Mouse (Mus musculus) ES-E14 (cell line): ENCODE results near the gene Aacs. TPM values are rescaled to one million over a fixed set of nuclear protein-coding genes. Genes with fewer than 3 reads are reported as not detected.
"Not testable (repeated sequence)": the region's sequence is repeated elsewhere in the genome, so short reads cannot be mapped to it uniquely, and the experiment has no call there.

Experiments used
- DNase-seq: peaks from one replicate; pipeline ENCODE4 v3.0.0-alpha.2; 2013; ENCODE audit warnings: low read depth, low spot score
- H3K27ac ChIP-seq: 2 replicates; pipeline ENCODE4 v1.5.1; 2012; ENCODE audit warnings: low read depth, mild to moderate bottlenecking, low read length, moderate library complexity, mixed read lengths; ENCODE audit not compliant: poor library complexity, insufficient read depth, severe bottlenecking
- H3K36me3 ChIP-seq: 2 replicates; pipeline ENCODE4 v1.6.1; 2012; ENCODE audit warnings: mild to moderate bottlenecking, low read length, moderate library complexity, mixed read lengths; ENCODE audit not compliant: control insufficient read depth, poor library complexity, insufficient read depth, severe bottlenecking
- H3K4me1 ChIP-seq, 2 experiments: fragments of 150-350 bp in 1 of 2; sonication (generic) in 1 of 2; 2 replicates each; pipeline ENCODE4 v1.6.1; 2012; ENCODE audit warnings: low read length in 2 of 2, mild to moderate bottlenecking in 1 of 2, mixed read lengths in 1 of 2; ENCODE audit not compliant: control insufficient read depth in 2 of 2, insufficient read depth in 2 of 2, poor library complexity in 1 of 2
- H3K4me3 ChIP-seq, 2 experiments: fragments of 150-350 bp in 1 of 2; sonication (generic) in 1 of 2; 2 replicates each; pipeline ENCODE4 v1.5.1; 2012; ENCODE audit warnings: low read length in 2 of 2, low read depth in 1 of 2, mild to moderate bottlenecking in 1 of 2, mixed read lengths in 1 of 2; ENCODE audit not compliant: insufficient read depth in 1 of 2, poor library complexity in 1 of 2, severe bottlenecking in 1 of 2
- H3K9ac ChIP-seq: 2 replicates; pipeline ENCODE4 v1.6.1; 2012; ENCODE audit warnings: low read depth, mild to moderate bottlenecking, low read length, mixed read lengths; ENCODE audit not compliant: poor library complexity, insufficient read depth, severe bottlenecking
- H3K9me3 ChIP-seq: fragments of 150-350 bp; sonication (generic); 2 replicates; pipeline ENCODE4 v1.6.1; 2012; ENCODE audit warnings: low read depth, mild to moderate bottlenecking, low read length; ENCODE audit not compliant: control insufficient read depth, insufficient read depth
- CHD2 ChIP-seq: IDR thresholded peaks from 2 replicates; pipeline ENCODE4 v1.6.1; 2014; ENCODE audit warnings: mild to moderate bottlenecking, low read depth, low read length, inconsistent platforms
- HCFC1 ChIP-seq: IDR thresholded peaks from 2 replicates; pipeline ENCODE4 v1.6.1; 2012; ENCODE audit warnings: low read length, inconsistent platforms, borderline replicate concordance; ENCODE audit not compliant: insufficient read depth
- MAFK ChIP-seq: IDR thresholded peaks from 2 replicates; pipeline ENCODE4 v1.6.1; 2014; ENCODE audit warnings: mild to moderate bottlenecking, low read depth, low read length, inconsistent platforms; ENCODE audit not compliant: insufficient read depth
- ZC3H11A ChIP-seq: IDR thresholded peaks from 2 replicates; pipeline ENCODE4 v1.6.1; 2012; ENCODE audit warnings: low read depth, mild to moderate bottlenecking, inconsistent platforms, low read length, borderline replicate concordance
- ZNF384 ChIP-seq: IDR thresholded peaks from 2 replicates; pipeline ENCODE4 v1.6.1; 2012; ENCODE audit warnings: low read depth, low read length, inconsistent platforms
- in situ Hi-C, 2 experiments: fragments of 600-800 bp; cut with MboI; formaldehyde crosslinking; loops; one replicate each; pipeline ENCODE4 v1.15.1; 2025; ENCODE audit warnings: low sequenced_read_pairs in 2 of 2, inconsistent platforms in 1 of 2; ENCODE audit not compliant: unreplicated experiment in 2 of 2
- total RNA-seq: library from RNA; depleted of rRNA; stranded (reverse); fragments of 300-350 nt; gene quantifications from 2 replicates; pipeline ENCODE4 v1.2.3, GENCODE M21; 2012

Gene Aacs
- total RNA-seq, 1 experiment, result 20.6 TPM

- no peak for TF ChIP-seq HCFC1
- 0 out of 2 replicates have a peak, but pooled peaks have one; percentile 11 for TF ChIP-seq ZNF384
- in situ Hi-C loops, result no loop called here
- Histone ChIP-seq H3K4me1 (peaks cover 0 to under 1% of the 10 kb centered on the region in 2 experiments; a peak in 1 of 4 replicates), H3K4me3 (no peak overlapping the region), H3K9me3 (no peaks in the 10 kb centered on the region), H3K36me3 (peaks cover 3% of the 10 kb centered on the region; the same call in 1 of the 2 replicates), H3K9ac (no peak overlapping the region), H3K27ac (no peak overlapping the region)
- DNase-seq, result no peak
Measured at GRCm38 (mm10) chr5:125487375-125488115, 11.9 kb downstream of the Aacs start.

- Histone ChIP-seq H3K9me3 (no peaks in the 10 kb centered on the region), H3K4me3 (no peak overlapping the region), H3K27ac (no peak overlapping the region), H3K36me3 (peaks cover under 1% of the 10 kb centered on the region; the same call in 1 of the 2 replicates), H3K4me1 (peaks cover 0 to 6% of the 10 kb centered on the region in 2 experiments; a peak in 2 of 4 replicates), H3K9ac (no peak overlapping the region)
- in situ Hi-C loops, result no loop called here
- TF ChIP-seq CHD2, result no peak
- no peak for TF ChIP-seq HCFC1
- no peak for TF ChIP-seq MAFK
- no peak for TF ChIP-seq ZNF384
- no peak for TF ChIP-seq ZC3H11A
- DNase-seq, result no peak
Measured at GRCm38 (mm10) chr5:125488116-125488455, 12.5 kb downstream of the Aacs start.

GRCm38 (mm10) chr5:125488953-125489352 lies 13.3 kb downstream of the Aacs start:
- in situ Hi-C loops, result not testable (repeated sequence)
- TF ChIP-seq ZNF384, result peak; percentile 60; the same call in 1 of the 2 replicates

GRCm38 (mm10) chr5:125491107-125491506 lies 15.5 kb downstream of the Aacs start:
- in situ Hi-C loops, result no loop called here
- TF ChIP-seq ZNF384, result no peak
- no peak for TF ChIP-seq CHD2
- TF ChIP-seq MAFK, result no peak
- TF ChIP-seq HCFC1, result no peak
- no peak for TF ChIP-seq ZC3H11A
- Histone ChIP-seq H3K4me1 (peaks cover 0 to 10% of the 10 kb centered on the region in 2 experiments; a peak in 2 of 4 replicates), H3K4me3 (no peak overlapping the region), H3K27ac (no peak overlapping the region), H3K36me3 (no peaks in the 10 kb centered on the region; the same call in 1 of the 2 replicates), H3K9me3 (no peaks in the 10 kb centered on the region), H3K9ac (no peak overlapping the region)
- DNase-seq, result no peak

More at GRCm38 (mm10) chr5:125488953-125489352, 13.3 kb downstream of the Aacs start:
- H3K36me3 ChIP-seq, DNase-seq, H3K4me1 ChIP-seq, H3K27ac ChIP-seq, H3K9me3 ChIP-seq, H3K4me3 ChIP-seq, H3K9ac ChIP-seq: not testable (repeated sequence)
